Mouse (Mus musculus) regulatory T cell (primary cell): ENCODE measurements around the gene Rad51b.

ENCODE experiments used
- in situ Hi-C: fragments of 300-600 bp; cut with MboI, MseI; formaldehyde crosslinking; loops from one replicate; pipeline ENCODE4 v1.15.1; 2025; ENCODE audit warnings: high pct_unique_total_duplicates

Gene Rad51b

DNA sequence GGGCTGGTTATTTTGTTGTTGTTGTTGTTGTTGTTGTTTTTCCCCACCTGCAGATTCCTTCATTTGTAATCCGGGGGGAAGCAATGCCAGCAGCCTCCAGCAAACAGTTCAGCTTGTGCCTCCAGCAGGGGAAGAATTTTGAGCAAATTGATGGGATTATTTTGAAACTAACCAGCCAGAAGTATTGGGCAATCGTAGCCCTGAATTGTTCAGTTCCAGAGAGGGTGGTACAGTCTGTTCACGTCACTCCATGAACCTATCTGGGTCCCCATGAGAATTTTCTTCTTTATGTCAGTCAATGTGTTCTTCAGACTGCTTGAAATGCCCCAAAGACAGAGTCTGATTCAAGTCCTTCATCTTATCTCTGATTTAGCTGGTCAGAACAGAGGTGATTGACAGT lies 138.4 kb downstream of the Rad51b start:
- in situ Hi-C loops, result no loop called here

DNA sequence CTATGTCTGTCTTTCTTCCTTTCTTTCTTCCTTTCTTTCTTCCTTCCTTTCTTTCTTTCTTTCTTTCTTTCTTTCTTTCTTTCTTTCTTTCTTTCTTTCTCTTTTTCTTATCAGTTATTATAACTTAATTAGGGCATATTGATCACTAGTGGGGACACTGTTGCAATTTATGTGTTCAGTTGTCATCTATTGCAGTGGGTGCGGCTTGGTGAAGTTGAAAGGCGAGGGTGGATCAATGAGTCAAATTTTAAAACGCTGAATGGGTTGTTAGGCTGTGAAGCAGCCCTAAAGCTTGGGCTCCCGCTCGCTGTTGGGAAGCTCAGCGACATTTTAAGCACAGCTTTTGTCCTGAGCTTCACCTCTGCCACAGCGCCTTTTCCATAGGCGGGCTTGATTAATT lies 139.0 kb downstream of the Rad51b start:
- in situ Hi-C loops, result no loop called here

DNA sequence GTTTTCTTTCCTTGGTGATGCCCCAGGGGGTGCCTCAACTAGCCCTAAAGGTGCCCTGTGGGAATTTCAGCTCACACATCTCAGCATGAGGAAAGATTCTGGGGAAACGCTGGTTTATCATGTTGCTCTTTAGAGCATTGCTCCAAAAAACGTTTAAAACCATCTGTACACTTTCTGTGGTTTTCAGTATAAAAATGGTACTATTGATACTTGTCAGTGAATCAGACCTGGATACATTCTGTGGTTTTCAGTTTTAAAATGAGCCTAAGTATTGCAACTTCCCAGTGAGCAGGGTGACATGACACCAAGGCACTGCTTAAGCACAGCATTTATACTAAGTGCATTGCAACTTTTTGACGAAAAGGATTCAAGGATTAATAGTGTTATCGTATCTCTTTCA lies 139.8 kb downstream of the Rad51b start:
- in situ Hi-C loops, result no loop called here

DNA sequence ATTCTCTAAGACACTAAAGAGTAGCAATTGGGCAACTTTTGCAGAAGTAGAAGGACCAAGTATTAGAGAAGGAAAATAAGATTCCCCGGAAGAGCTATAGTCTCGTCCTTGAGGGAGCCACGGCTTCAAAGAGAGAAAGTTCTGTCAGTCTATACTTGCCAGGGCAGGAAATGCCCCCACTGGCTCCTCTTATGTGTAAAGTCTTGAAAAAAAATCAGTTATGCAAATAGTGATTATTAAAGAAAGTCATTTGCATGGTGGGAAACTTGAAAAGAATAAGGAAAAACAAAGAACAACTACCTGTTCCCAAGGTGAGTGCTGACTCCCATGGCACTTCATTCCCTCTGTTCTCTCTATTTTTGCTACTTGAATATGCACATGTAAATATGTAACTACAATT lies 140.5 kb downstream of the Rad51b start:
- in situ Hi-C loops, result no loop called here

DNA sequence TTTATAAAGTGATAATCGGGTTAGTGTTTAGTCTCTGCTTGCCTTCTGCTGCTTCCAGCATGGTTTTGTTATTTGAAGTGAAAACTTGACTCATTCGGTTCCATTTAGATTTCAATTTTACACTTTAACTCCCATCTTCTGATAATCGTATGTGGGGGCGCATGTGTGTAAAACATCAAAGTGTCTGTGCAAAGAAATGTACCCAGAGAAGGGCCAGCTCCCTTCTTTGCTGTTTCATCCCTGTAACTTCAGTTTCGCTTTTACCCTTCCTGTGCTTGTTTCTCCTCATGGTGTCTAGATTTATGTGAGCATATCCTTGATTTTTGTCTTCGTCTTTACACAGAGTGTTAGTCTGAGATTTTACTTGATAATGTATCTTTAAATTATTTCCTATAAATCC lies 142.9 kb downstream of the Rad51b start:
- in situ Hi-C loops, result no loop called here

DNA sequence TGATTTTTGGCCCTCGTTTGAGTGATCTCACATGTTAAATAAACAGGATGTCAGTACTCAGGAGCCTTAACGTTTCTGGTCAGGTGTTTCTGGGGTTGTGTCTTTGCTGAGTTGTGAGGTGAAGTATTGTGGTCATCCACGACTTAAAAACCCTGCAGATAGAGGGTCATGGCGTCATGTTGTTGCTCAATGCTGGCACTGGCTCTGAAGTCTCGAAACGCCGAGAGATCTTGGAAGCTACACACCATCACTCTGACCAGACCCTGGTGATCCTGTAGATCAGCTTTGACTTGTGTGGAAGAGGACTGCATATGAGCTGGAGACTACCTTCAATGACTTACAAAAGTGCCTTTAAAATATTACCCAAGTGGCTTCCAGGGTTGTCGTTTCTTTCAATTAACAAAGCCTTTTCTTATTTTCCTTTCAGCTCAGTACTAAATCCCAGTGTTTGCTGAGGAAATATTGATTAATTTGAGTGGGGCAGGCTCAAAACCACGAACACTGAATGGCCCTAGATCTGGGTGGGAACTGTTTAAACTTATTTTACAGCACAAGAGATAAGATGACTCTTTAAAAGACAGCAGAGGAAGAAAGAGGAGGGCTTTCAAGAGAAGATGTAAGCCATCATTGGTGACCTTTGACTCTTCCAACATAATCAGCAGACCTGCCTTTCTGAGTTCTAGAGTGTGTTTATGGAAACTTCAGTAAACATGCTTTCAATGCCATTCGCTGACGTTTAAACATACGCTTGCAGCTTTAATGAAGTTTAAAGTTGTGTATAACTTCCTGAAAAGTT lies 144.3 kb downstream of the Rad51b start:
- in situ Hi-C loops, result no loop called here

DNA sequence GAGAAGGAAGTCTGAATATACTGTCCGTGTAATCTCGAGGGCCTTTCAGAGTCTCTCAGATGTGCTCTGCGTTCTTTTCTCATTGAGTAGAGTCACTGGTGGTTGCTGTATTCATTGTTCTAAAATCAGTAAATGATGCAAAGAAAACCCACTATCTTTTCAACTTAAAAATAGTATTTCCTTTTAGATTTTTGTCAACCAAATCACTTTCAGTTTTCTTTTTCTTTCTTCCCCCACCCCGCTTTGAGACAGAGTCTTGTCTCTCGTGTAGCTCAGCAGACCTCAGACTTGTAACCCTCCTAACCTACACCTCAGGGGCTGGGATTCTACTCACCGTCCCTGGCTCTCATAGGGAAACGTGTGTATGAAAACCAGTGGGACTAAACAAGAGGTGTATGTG lies 145.0 kb downstream of the Rad51b start:
- in situ Hi-C loops, result no loop called here

DNA sequence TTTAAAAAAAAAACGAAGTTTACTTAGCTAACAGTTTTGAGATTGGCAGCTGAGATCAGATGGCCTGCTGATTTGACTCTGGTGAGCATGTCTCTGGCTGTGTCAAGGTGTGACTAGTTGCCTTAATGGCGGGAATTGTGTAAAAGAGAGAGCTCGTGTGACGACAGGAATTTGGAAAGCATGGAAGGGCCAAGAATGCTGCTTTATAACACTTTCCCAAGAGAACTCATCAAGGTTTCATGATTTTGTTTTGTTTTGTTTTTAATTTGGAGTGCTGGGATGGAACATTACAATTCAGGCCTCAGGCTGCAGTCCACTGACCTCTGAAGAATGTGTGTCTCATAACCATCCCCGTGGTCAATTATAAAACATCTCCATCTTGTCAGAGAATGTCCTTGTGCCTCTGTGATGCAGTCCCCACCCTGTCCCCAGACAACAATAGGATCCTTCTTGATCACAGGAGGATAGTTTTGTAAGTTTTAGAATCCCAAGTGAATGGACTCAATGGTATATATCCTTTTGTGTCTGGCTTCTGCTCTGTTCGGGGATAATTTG lies 145.8 kb downstream of the Rad51b start:
- in situ Hi-C loops, result no loop called here

DNA sequence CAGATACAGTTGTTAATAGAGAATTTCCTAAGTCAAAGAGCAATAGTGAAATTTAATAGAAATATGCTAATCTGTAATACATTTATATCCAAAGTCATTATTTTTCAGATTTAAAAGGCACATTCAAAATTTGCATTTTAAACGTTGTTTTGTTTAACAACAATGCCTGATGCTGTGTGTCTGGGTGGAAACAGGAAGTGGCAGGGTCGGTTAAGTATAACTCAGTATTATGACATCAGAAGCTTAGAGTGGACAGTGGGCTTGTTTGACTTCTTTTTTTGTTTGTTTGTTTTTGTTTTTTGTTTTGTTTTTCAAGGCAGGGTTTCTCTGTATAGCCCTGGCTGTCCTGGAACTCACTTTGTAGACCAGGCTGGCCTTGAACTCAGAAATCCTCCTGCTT lies 147.6 kb downstream of the Rad51b start:
- in situ Hi-C loops, result no loop called here

DNA sequence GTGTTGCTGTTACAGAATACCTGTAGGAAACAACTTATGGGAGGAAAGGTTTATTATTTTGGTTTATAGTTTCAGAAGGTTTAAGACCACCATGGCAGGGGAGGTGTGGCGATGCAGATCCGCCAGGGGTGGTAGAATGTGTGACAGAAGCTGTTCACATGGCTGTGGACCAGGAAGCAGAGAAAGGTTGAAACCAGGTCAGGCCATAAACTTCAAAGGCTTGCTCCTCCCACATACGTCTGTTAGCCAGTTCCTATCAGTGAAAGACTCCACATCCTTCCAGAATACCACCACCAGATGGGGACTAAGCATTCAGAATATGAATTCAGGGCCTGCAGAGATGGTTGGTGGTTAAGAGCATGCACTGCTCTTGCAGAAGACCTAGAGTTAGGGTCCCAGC lies 150.0 kb downstream of the Rad51b start:
- in situ Hi-C loops, result no loop called here

DNA sequence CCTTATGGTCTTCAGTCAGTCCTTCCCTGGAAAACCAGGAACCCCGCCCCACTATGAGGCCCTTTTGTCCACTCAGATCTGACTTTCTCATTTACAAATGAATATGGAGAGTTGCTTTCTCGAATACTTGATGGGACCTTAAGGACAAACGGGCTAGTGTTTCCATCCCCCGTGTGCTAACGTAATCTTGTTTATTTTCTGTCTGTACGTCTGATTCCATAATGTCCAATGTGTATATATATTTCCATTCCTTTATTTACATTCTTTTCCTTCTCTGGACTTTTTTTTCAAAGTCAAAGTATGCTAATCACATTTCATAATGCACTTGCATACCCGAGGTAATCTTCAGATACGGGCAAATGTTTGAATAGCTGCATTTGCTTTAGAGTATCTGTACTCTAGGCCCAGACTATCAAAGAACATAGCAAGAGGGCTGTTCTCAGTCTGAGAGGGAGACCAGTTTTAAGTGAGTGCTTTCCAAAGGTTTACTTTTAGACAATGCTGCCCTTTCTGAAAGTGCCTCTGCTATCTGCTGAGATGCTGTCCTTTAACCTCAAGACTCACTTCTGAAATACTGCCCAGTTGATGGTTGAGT lies 152.8 kb downstream of the Rad51b start:
- in situ Hi-C loops, result no loop called here

DNA sequence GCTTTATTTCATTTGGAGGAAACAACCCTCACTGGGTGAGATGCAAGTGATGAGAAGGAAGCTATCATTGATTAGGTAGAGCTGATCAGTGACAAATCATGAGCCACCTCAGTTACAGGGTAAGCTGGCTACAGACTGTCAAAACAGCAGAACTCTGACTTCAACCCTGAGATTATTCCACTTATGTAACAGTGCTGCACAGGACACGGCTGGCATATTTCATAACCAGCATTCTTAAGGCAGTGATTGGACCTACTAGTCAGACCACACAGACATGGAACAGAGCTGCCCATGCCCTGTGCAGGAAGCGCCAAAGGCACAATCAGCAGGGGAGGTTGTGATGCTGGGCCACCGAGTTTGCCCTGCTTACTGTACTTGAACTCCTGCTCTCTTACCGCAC lies 155.8 kb downstream of the Rad51b start:
- in situ Hi-C loops, result no loop called here

DNA sequence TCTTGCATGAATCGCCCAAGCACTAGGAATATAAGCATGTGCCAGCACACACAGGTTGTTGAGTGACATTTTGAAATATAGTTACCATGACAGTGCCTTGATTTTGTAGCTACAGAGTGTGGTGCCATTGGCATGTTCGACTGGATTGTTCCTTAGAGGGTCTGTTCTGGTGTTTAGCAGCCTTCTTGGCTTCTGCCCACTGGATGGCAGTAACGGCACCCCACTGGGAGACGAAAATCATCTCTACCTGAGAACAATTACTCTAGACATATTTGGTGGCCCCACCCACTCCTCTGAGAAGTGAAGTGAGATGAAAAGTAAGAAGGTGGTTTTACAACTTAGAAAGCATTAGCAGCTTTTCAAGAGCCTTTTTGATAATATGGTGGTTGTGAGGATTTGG lies 156.9 kb downstream of the Rad51b start:
- in situ Hi-C loops, result no loop called here

DNA sequence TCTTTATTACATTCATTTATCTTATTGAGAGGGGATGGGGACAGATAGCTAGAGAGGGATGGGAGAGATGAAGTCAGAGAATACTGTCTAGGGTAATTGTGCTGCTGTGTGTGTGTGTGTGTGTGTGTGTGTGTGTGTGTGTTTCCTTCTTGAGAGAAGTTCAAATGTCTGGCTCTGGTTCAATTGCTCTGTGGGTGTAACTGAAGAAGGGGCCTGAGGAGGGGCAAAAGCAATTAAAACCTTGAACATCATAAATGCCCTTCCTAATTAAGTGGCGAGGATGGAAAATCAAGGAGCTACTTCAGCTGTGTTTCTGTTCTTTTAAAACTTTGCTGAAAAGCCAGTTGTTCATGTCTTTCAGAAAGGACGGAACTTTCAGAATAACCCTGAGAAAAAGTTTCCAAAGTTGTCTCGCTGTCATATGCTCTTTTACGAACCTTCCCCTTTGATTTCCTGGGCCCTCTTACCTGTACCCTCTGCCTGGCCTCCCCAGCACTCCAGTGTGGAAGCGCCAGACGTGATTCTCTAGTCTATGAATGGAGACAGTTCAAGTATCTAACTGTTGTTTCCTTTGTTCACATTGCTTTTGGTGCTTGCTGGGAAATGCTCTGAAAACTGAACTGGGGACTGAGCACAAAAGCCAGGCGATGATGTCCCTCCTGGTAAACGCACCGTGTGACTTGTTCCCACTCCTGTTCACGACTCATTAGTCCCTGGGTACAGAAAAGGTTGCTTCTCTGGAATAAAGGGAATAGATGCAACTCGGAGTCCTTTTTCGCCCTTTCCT lies 158.2 kb downstream of the Rad51b start:
- in situ Hi-C loops, result no loop called here

DNA sequence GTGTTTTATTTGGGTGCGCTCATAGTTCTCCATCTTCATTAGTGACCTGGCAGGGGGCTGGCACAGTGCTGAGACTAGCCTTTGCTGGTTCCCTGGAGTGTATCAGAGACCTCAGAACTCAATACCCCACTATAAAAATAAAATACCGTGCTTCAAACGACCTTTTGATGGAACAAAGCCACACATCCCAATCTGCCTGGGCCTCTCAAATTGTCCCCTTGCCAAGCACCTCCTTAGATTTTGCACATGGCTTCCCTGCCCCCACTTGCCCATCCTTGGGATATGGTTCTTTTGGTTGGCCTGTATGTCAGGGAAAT lies 158.7 kb downstream of the Rad51b start:
- in situ Hi-C loops, result no loop called here

DNA sequence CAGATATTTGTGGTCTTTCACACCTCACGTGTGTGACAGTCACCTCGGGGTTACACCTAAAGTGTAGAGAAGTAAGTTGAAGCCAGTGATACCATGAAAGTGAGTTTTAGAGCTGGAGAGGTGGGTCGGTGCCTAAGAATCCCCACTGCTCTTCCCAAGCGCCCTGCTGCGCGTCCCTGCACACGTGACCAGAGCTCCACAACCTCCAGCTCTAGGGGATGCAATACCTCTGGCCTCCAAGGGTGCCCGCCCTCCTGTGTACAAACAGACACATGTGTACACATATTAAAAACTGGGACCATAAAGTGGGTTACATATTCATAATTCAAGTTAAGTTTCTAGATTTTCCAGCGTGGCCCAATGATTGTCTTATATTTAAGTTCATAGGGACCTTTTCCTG lies 159.2 kb downstream of the Rad51b start:
- in situ Hi-C loops, result no loop called here

DNA sequence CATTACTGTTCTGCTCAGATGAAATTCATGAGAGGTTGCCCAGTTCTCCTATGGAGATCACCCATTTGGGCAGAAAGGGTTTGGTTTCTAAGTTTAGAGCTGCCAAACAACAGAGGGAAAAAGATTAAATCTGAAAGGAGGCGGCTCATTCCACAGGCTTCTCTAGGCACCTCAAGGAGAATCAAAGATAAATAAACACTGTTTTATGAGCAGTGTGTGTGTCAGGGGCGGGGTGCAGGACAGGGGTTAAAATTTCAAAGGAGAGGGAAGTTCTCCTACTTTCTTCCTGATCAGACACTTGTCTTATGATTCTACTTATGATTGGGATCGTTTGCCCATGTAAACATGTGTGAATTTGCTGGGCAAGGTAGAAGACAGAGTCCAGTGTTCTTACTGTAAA lies 166.3 kb downstream of the Rad51b start:
- in situ Hi-C loops, result no loop called here

DNA sequence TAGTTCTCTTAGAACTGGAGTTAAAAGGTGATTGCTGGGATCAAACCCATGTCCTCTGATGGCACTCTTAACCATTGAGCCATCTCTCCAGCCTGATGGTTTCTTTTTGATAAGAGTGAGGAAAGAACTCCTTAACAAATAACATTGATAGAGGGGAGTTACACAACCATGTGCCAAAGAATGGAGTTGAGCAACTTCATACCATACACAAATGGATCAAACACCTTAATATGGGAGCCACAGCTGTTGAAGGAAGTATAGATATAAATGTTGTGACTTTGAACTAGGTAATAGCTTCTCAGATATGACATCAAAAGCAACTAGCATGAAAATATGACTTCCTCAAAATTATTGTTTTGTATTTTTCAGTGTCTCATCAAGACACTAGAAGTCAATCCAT lies 173.0 kb downstream of the Rad51b start:
- in situ Hi-C loops, result no loop called here

DNA sequence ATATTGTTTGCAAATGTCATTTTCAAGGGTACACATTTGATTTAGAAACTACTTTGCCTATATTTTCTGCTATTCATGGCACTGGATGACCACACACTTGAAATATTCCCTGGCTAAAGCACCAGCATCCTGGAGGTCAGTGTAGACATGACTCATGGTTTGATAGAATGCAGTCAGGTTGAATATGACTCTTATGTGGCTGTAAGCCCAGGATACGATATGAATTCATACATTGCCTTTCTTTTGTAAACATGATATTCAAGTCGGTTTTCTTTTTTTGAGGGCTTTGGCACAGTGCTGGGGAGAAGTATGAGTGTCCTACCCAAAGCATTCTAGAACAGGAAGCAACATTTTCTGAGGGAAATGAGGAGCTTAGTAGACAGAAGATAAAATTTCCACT lies 174.8 kb downstream of the Rad51b start:
- in situ Hi-C loops, result no loop called here

DNA sequence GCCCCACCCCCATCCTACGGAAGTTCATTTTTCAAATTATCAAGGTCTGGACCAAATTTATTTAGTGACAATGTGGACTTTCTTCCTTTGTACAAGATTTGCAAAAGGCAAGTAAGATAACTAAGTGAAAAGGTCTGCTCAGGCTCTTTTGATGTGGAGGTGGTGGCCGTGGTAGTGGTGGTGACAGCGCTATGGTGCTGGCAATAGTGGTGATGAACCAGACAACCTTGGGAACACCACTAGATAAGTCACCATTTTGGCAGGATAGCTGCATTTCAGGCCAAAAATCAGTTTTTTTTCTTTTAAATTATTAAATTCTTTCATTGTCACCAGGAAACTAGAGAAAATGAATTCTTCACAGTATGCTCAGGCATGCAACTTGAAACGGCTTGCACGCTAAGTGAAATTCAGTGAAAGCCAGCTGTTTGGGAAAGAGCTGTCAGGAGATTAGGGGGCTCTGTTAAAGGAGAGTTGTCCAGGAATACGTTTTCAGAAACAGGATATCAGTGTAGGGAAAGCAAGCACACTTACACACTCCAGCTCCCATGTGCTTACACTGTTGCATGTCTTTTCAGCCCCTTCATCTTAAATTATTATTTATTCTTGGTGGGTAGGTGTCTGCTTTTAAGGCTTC lies 179.4 kb downstream of the Rad51b start:
- in situ Hi-C loops, result no loop called here

DNA sequence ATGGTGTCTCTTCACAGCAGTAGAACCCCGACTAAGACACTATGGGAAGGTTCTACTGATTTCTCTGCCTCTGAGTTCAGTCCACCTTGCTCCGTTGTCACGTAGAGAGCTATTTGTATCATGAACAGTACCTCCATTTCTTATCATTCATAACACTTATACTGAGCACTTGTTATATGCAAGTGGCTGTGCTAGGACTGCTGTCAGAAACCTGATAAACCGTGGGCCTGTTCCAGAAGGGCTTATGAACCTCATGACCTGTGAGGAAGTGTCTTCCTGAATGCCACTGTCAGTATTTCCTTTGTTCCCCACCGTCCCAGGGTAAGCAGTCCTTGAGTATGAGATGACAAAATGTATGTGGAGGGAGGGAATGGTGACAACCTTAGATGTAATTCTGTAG lies 181.7 kb downstream of the Rad51b start:
- in situ Hi-C loops, result no loop called here

DNA sequence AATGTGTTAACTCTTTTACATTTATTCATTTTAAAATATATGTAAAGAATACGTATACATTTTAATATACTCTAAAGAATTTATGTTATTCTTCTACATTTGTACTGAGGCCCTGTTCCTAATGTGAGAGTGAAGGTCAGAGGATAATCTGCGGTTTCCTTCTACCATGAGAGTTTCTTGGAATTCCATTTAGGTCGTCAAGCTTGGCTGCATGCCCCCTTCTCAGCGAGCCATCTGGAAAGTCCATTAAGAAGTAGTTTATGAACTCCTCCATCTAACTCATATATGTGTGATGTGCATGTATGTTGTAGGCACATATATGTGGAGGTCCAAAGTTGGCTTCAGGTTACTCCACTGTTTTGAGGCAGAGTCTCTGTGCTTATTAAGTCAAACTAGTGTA lies 188.4 kb downstream of the Rad51b start:
- in situ Hi-C loops, result no loop called here
